Mouse (Mus musculus): ENCODE measurements around the gene Pou2f1. TPM values are rescaled to one million over a fixed set of nuclear protein-coding genes. Genes with fewer than 3 reads are reported as not detected.

Pou2f1 gene
- polyA plus RNA-seq, 1 experiment from 2014 or later = 3.4 TPM

DNA sequence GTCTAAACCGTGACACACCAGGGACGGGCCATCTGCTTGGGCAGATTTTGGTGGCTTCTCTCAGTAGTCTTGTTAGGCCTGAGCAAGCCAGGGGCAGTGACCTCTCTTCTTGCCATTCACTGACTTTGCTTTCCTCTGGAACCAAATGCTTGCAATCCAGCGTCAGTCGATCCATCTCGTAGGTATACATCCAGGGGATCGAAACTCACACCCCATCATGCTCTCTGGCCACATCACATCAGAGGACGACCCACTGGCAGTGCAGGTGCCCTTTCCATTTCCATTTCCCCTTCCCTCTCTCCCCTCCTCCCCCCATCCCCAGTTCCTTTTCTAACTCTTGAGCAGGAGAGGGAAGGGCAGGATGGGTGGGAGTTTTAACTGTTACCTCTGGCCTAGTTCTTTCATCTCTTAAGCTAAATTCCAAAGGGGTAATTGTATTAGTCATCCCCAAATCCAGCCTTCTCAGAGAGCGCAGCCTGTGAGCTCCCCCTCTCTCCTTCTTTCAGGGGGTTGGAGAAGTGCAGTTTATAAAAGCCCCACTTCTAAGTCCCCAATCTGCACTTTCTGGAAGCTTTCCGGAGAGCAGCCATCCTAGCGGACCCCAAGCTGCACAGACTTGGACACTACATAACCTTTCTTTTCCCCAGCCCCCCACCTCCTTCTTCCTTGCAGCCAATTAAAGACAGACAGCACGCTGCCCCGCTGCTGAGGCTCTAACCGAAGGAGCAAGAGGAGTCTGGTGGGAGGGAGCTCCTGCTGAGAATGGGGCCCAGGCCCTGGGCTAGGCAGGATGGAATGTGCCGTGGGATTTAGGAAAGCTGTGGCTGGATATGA, 42.8 kb upstream of the Pou2f1 start:
- Histone ChIP-seq H3K36me3 (replicated peaks; ENCODE audit: insufficient read depth, low read length) (no peaks in the 10 kb centered on the region), H3K9ac (replicated peaks) (no peak overlapping the region), H3K9me3 (ENCODE audit: low read length) (no peaks in the 10 kb centered on the region), H3K4me3 (ENCODE audit: low read depth, low read length) (no peak overlapping the region), H3K27ac (ENCODE audit: low read depth) (no peak overlapping the region), H3K4me2 (ENCODE audit: low read depth, low read length) (no peak overlapping the region), H3K27me3 (ENCODE audit: insufficient read depth, low read length) (peaks cover 9% of the 10 kb centered on the region; the same call in 1 of the 2 replicates), H3K4me1 (ENCODE audit: insufficient read depth) (peaks cover 10% of the 10 kb centered on the region; the same call in 1 of the 2 replicates)
- no peak for DNase-seq
- WGBS (ENCODE audit: insufficient replicate concordance) = 61% methylated on average over 14 of the region's 14 CpGs
- ATAC-seq = no peak
- no peak for TF ChIP-seq CTCF (IDR thresholded peaks at IDR 0.05; ENCODE audit: low read depth)
- TF ChIP-seq EP300 (IDR thresholded peaks at IDR 0.05; ENCODE audit: low read depth) = no peak

DNA sequence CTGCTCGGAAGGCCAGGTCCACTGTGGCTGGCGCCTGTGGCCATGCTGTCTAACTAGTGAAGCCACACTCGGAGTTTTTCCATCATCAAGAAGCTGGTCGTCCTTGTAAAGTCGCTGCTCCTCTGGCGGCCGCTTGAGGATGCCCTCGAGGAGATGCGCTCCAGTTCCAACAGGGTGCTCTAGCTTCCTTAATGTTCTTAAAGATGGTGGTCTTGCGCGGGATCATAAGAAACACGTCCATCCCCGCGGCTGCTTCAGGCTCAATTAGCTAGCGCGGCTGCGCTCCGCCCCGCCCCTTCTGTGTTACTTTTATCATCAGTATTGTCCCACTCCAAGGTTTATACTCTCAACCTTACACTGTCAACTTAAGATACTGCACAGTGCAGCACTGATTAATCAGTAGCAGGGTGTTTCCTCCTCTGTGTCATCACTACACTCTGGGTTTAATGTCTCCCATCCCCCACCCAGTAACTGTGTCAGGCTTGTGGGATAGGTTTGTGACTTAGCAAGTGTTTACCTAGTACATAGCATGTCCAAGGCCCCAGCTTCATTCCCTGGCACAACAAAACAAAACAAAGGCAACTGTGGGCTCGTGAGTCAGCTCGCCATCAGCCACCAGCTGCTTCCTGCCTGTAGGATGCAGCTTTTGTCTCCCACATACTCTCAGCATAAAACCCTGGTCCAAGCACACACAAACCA, 41.1 kb upstream of the Pou2f1 start:
- TF ChIP-seq CTCF (IDR thresholded peaks at IDR 0.05; ENCODE audit: low read depth) (no peak), EP300 (IDR thresholded peaks at IDR 0.05; ENCODE audit: low read depth) (no peak)
- Histone ChIP-seq H3K27me3 (ENCODE audit: insufficient read depth, low read length) (no peaks in the 10 kb centered on the region), H3K9ac (replicated peaks) (no peak overlapping the region), H3K36me3 (replicated peaks; ENCODE audit: insufficient read depth, low read length) (no peaks in the 10 kb centered on the region), H3K4me2 (ENCODE audit: low read depth, low read length) (no peak overlapping the region), H3K4me3 (ENCODE audit: low read depth, low read length) (no peak overlapping the region), H3K27ac (ENCODE audit: low read depth) (no peak overlapping the region), H3K9me3 (ENCODE audit: low read length) (no peaks in the 10 kb centered on the region), H3K4me1 (ENCODE audit: insufficient read depth) (peaks cover 5% of the 10 kb centered on the region; the same call in 1 of the 2 replicates)
- DNase-seq (no peak), ATAC-seq (peak; percentile 45; the same call in 1 of the 2 replicates)
- 61% methylated on average over 21 of the region's 21 CpGs for WGBS (ENCODE audit: insufficient replicate concordance)

DNA sequence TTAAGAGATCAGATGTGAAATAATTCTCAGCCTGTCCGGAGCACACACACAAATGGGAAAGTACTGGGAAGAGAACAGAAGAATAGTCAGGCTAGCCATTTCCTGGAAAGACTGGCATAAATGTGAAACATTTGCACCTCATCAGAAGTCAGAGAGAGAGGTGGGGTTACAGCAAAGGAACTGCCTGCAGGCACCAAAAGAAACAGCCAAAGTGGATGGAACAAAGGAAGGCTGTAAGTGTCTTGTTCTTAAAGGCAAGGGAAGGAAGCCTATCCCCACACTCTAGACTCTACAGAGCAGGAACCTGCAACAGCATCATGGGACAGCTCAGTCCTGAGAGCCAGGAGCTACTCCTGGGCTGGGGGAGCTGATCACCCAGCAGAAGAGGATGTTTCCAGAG, 39.0 kb upstream of the Pou2f1 start:
- no peaks in the 10 kb centered on the region for H3K36me3 ChIP-seq (replicated peaks; ENCODE audit: insufficient read depth, low read length)
- no peak overlapping the region for H3K27ac ChIP-seq (ENCODE audit: low read depth)
- ATAC-seq (no peak), DNase-seq (no peak)
- no peak overlapping the region for H3K4me2 ChIP-seq (ENCODE audit: low read depth, low read length)
- TF ChIP-seq EP300 (IDR thresholded peaks at IDR 0.05; ENCODE audit: low read depth) (no peak), CTCF (IDR thresholded peaks at IDR 0.05; ENCODE audit: low read depth) (no peak)
- no peaks in the 10 kb centered on the region for H3K4me1 ChIP-seq (ENCODE audit: insufficient read depth)
- H3K4me3 ChIP-seq (ENCODE audit: low read depth, low read length) = no peak overlapping the region
- no peaks in the 10 kb centered on the region for H3K27me3 ChIP-seq (ENCODE audit: insufficient read depth, low read length)
- H3K9ac ChIP-seq (replicated peaks) = no peak overlapping the region
- H3K9me3 ChIP-seq (ENCODE audit: low read length) = no peaks in the 10 kb centered on the region
- WGBS (ENCODE audit: insufficient replicate concordance) = 73% methylated on average over 1 of the region's 1 CpGs

DNA sequence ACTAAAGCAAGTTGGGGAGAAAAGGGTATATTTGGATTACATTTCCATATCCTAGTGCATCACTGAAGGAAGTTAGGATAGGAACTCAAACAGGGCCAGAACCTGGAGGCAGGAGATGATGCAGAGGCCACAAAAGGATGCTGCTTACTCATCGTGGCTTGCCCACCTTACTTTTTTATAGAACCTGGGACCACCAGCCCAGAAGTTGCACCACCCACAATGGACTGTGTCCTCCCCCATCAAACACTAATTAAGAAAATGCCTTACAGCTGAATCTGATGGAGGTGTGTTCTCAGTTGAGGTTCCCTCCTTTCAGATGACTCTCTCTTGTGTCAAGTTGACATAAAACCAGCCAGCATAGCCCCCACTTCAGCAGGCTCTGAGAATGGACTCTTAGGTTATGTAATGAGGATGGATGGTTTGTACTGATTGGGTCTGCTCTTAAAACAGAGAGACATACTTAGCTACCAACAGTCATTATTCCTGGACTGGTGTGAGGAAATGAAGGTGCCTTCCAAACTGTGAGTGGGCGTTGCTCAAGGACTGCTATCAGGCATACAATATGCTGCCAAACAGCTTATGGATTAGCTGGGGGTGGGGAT, 36.4 kb upstream of the Pou2f1 start:
- 76% methylated on average over 2 of the region's 2 CpGs for WGBS (ENCODE audit: insufficient replicate concordance)
- no peak overlapping the region for H3K4me2 ChIP-seq (ENCODE audit: low read depth, low read length)
- H3K27ac ChIP-seq (ENCODE audit: low read depth) = no peak overlapping the region
- H3K4me1 ChIP-seq (ENCODE audit: insufficient read depth) = no peaks in the 10 kb centered on the region
- ATAC-seq = no peak
- H3K36me3 ChIP-seq (replicated peaks; ENCODE audit: insufficient read depth, low read length) = no peaks in the 10 kb centered on the region
- no peaks in the 10 kb centered on the region for H3K9me3 ChIP-seq (ENCODE audit: low read length)
- TF ChIP-seq CTCF (IDR thresholded peaks at IDR 0.05; ENCODE audit: low read depth) (no peak), EP300 (IDR thresholded peaks at IDR 0.05; ENCODE audit: low read depth) (no peak)
- H3K9ac ChIP-seq (replicated peaks) = no peak overlapping the region
- no peak overlapping the region for H3K4me3 ChIP-seq (ENCODE audit: low read depth, low read length)
- H3K27me3 ChIP-seq (ENCODE audit: insufficient read depth, low read length) = no peaks in the 10 kb centered on the region
- no peak for DNase-seq

DNA sequence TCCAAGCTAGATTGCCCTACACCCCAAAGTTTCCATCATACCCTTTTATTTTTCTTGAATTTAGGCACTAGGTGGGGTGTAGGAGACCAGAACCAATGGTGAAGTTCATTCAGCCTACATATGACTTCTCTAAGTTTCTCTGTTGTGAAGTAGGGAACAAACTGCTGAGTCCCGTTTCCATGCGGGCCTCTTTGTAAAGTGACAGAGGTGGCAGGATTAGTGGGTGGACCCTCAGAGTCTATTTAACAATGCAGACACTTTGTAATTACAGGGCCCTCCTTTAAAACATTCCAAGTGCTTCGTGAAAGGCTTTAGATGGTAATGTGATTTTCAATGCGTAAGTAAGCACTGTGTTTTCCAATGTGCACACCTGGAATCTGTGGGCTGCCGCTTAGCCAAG, 32.6 kb upstream of the Pou2f1 start:
- Histone ChIP-seq H3K27ac (ENCODE audit: low read depth) (no peak overlapping the region), H3K4me3 (ENCODE audit: low read depth, low read length) (no peak overlapping the region), H3K4me1 (ENCODE audit: insufficient read depth) (no peaks in the 10 kb centered on the region), H3K9ac (replicated peaks) (no peak overlapping the region), H3K9me3 (ENCODE audit: low read length) (no peaks in the 10 kb centered on the region), H3K27me3 (ENCODE audit: insufficient read depth, low read length) (no peaks in the 10 kb centered on the region), H3K36me3 (replicated peaks; ENCODE audit: insufficient read depth, low read length) (no peaks in the 10 kb centered on the region), H3K4me2 (ENCODE audit: low read depth, low read length) (no peak overlapping the region)
- ATAC-seq (no peak), DNase-seq (no peak)
- WGBS (ENCODE audit: insufficient replicate concordance) = 66% methylated on average over 5 of the region's 5 CpGs
- TF ChIP-seq EP300 (IDR thresholded peaks at IDR 0.05; ENCODE audit: low read depth) (no peak), CTCF (IDR thresholded peaks at IDR 0.05; ENCODE audit: low read depth) (no peak)

Data from liver, postnatal 0 days (tissue).